Mouse (Mus musculus) A20 (cell line): ENCODE measurements at regions not wholly inside any gene's neighbourhood (a gene's known extent, or its start where the extent isn't known, plus 50 kb on each side); places are given as distances from the start of the nearest gene placed in this dataset.

Experiments
- DNase-seq: peaks from one replicate; pipeline ENCODE4 v3.0.0-alpha.2; 2011; ENCODE audit warnings: low read depth, low spot score

- DNase-seq, result no peak
Observed at GRCm38 (mm10) chr13:59228059-59228830, 356.8 kb downstream of the Agtpbp1 start.

- no peak for DNase-seq
Observed at GRCm38 (mm10) chr13:59227523-59228058, 357.4 kb downstream of the Agtpbp1 start.

- no peak for DNase-seq
Observed at GRCm38 (mm10) chr13:59220587-59220986, 364.4 kb downstream of the Agtpbp1 start.

- no peak for DNase-seq
Observed at GRCm38 (mm10) chr13:59220156-59220555, 364.9 kb downstream of the Agtpbp1 start.

GRCm38 (mm10) chr13:59216686-59217298, 368.2 kb downstream of the Agtpbp1 start:
- no peak for DNase-seq

GRCm38 (mm10) chr13:59212296-59212701, 372.7 kb downstream of the Agtpbp1 start:
- no peak for DNase-seq

GRCm38 (mm10) chr13:59210828-59211227, 374.2 kb downstream of the Agtpbp1 start:
- DNase-seq, result no peak

GRCm38 (mm10) chr13:59206186-59206585, 378.8 kb downstream of the Agtpbp1 start:
- no peak for DNase-seq

GRCm38 (mm10) chr13:59204506-59204905, 380.5 kb downstream of the Agtpbp1 start:
- DNase-seq, result no peak

- DNase-seq, result no peak
Observed at GRCm38 (mm10) chr13:59196311-59196710, 388.7 kb downstream of the Agtpbp1 start.

GRCm38 (mm10) chr13:59188431-59188830, 382.1 kb downstream of the Ntrk2 start:
- no peak for DNase-seq
